In genomic region chr6:144648124-144648591, GRCm38 (mm10) we compare ENCODE assay signal across 15 mouse cellular contexts.
DNase-seq lines count a peak whose midpoint lies in the region; ATAC-seq and TF ChIP-seq lines count a peak whose summit lies in the region.
"Had no signal": no experiment of that assay in that cellular context is flagged by ENCODE, and none has a peak within 500 bp of the region (broad histone marks: within the 10 kb centered on the region; RNA-seq: fewer than 3 reads in every experiment).

No protein-coding gene starts in this region.

- H3K9ac ChIP-seq in intestine, embryonic 14.5 days (ENCODE audit: low read length) = no peak overlapping the region
- H3K9ac ChIP-seq in intestine, embryonic 15.5 days = no peak overlapping the region
- H3K9ac ChIP-seq in lung, postnatal 0 days (replicated peaks; ENCODE audit: low read depth) = no peak overlapping the region
- H3K9ac ChIP-seq: embryonic facial prominence, embryonic 13.5 days; midbrain, embryonic 15.5 days; neural tube, embryonic 15.5 days had no signal

- no peaks in the 10 kb centered on the region for H3K27me3 ChIP-seq in intestine, embryonic 14.5 days (replicated peaks; ENCODE audit: control insufficient read depth, insufficient read depth, low read length)
- no peaks in the 10 kb centered on the region for H3K27me3 ChIP-seq in intestine, embryonic 15.5 days (replicated peaks)
- H3K27me3 ChIP-seq in lung, postnatal 0 days (replicated peaks; ENCODE audit: insufficient read depth, low read length) = no peaks in the 10 kb centered on the region
- H3K27me3 ChIP-seq: embryonic facial prominence, embryonic 13.5 days; midbrain, embryonic 15.5 days; neural tube, embryonic 15.5 days had no signal

- TF ChIP-seq EP300 in lung, postnatal 0 days (IDR thresholded peaks at IDR 0.05) = peak; percentile 81

- intact Hi-C loops in gastrocnemius, adult 2 months (cut with DNase I) = loop anchor here (10.0 kb wide), 1 partner anchor 167 kb away; no protein-coding TSS in a partner anchor

- peak overlapping the region; percentile 22; the same call in 1 of the 2 replicates for H3K27ac ChIP-seq in intestine, embryonic 14.5 days (ENCODE audit: low read depth)
- H3K27ac ChIP-seq in intestine, embryonic 15.5 days = no peak overlapping the region
- H3K27ac ChIP-seq in lung, postnatal 0 days (ENCODE audit: low read length) = peak overlapping the region; percentile 35
- no peak overlapping the region for H3K27ac ChIP-seq in gastrocnemius, adult 2 months
- H3K27ac ChIP-seq: embryonic facial prominence, embryonic 13.5 days; neural tube, embryonic 15.5 days had no signal

- peaks cover 14% of the 10 kb centered on the region for H3K4me1 ChIP-seq in intestine, embryonic 14.5 days (replicated peaks; ENCODE audit: control insufficient read depth, insufficient read depth, low read length)
- peaks cover 14% of the 10 kb centered on the region; the same call in 1 of the 2 replicates for H3K4me1 ChIP-seq in intestine, embryonic 15.5 days (replicated peaks)
- peaks cover 5% of the 10 kb centered on the region; the same call in 1 of the 2 replicates for H3K4me1 ChIP-seq in lung, postnatal 0 days (ENCODE audit: insufficient read depth, low read depth, low read length)
- H3K4me1 ChIP-seq: embryonic facial prominence, embryonic 13.5 days; midbrain, embryonic 15.5 days; neural tube, embryonic 15.5 days had no signal

- no peak for ATAC-seq in intestine, embryonic 14.5 days (replicated peaks; ENCODE audit: low FRiP score, low TSS enrichment, low read depth)
- ATAC-seq in intestine, embryonic 15.5 days = no peak
- ATAC-seq in lung, postnatal 0 days = peak; percentile 76
- ATAC-seq: CD4-positive, CD25-positive, alpha-beta regulatory T cell, adult 4 months; forebrain, embryonic 16.5 days; midbrain, embryonic 15.5 days had no signal

- TF ChIP-seq CTCF in lung, postnatal 0 days (IDR thresholded peaks at IDR 0.05) = no peak
- TF ChIP-seq CTCF in gastrocnemius, adult 2 months (IDR thresholded peaks at IDR 0.05) = no peak

- no peaks in the 10 kb centered on the region for H3K36me3 ChIP-seq in intestine, embryonic 14.5 days (ENCODE audit: control insufficient read depth, insufficient read depth, low read length)
- no peaks in the 10 kb centered on the region for H3K36me3 ChIP-seq in intestine, embryonic 15.5 days
- no peaks in the 10 kb centered on the region for H3K36me3 ChIP-seq in lung, postnatal 0 days (ENCODE audit: insufficient read depth, low read length)
- H3K36me3 ChIP-seq: embryonic facial prominence, embryonic 13.5 days; midbrain, embryonic 15.5 days; neural tube, embryonic 15.5 days had no signal

- H3K9me3 ChIP-seq in intestine, embryonic 14.5 days (ENCODE audit: control insufficient read depth, low read length) = no peaks in the 10 kb centered on the region
- H3K9me3 ChIP-seq in intestine, embryonic 15.5 days = no peaks in the 10 kb centered on the region
- no peaks in the 10 kb centered on the region for H3K9me3 ChIP-seq in lung, postnatal 0 days (ENCODE audit: low read length)
- H3K9me3 ChIP-seq: embryonic facial prominence, embryonic 13.5 days; midbrain, embryonic 15.5 days; neural tube, embryonic 15.5 days had no signal

- WGBS in intestine, embryonic 14.5 days = 10% methylated on average over 4 of the region's 4 CpGs
- 15% methylated on average over 4 of the region's 4 CpGs for WGBS in intestine, embryonic 15.5 days
- 8% methylated on average over 4 of the region's 4 CpGs for WGBS in lung, postnatal 0 days

- DNase-seq in intestine, embryonic 14.5 days (ENCODE audit: low spot score) = no peak
- peak; percentile 39 for DNase-seq in R1 (ENCODE audit: low read depth, low spot score)
- DNase-seq in embryo, embryonic 9.5 days (ENCODE audit: extremely low spot score) = peak; percentile 32
- peak; percentile 78 for DNase-seq in lung, postnatal 0 days (ENCODE audit: low spot score)
- DNase-seq in gastrocnemius, adult 2 months = no peak
- DNase-seq in right cerebral cortex, postnatal 14 days = no peak
- DNase-seq: adrenal gland, postnatal 14 days; liver; thymus, adult 18-20 months had no signal

- H3K4me3 ChIP-seq in intestine, embryonic 14.5 days (ENCODE audit: low read depth, low read length) = no peak overlapping the region
- H3K4me3 ChIP-seq in intestine, embryonic 15.5 days (replicated peaks) = no peak overlapping the region
- H3K4me3 ChIP-seq in lung, postnatal 0 days (ENCODE audit: low read depth, low read length) = no peak overlapping the region
- H3K4me3 ChIP-seq in gastrocnemius, adult 2 months = no peak overlapping the region
- H3K4me3 ChIP-seq: embryonic facial prominence, embryonic 13.5 days; midbrain, embryonic 15.5 days; neural tube, embryonic 15.5 days had no signal

- H3K4me2 ChIP-seq in intestine, embryonic 14.5 days (ENCODE audit: low read length) = peak overlapping the region; percentile 21
- H3K4me2 ChIP-seq in intestine, embryonic 15.5 days (replicated peaks) = no peak overlapping the region
- no peak overlapping the region for H3K4me2 ChIP-seq in lung, postnatal 0 days (replicated peaks; ENCODE audit: low read depth, low read length)
- H3K4me2 ChIP-seq: embryonic facial prominence, embryonic 13.5 days; midbrain, embryonic 15.5 days; neural tube, embryonic 15.5 days had no signal

Comparison
In these comparisons a context has a peak if more than half of its experiments do, and no peak if none do; other contexts are left out.
1. H3K27ac ChIP-seq: peak in intestine, embryonic 14.5 days (single experiment) and lung, postnatal 0 days (single experiment); none in intestine, embryonic 15.5 days (single experiment) and gastrocnemius, adult 2 months (single experiment).
2. DNase-seq: peak in R1 (single experiment), embryo, embryonic 9.5 days (single experiment) and lung, postnatal 0 days (single experiment); none in intestine, embryonic 14.5 days (single experiment), gastrocnemius, adult 2 months (single experiment) and right cerebral cortex, postnatal 14 days (single experiment).